In the genomic region with DNA sequence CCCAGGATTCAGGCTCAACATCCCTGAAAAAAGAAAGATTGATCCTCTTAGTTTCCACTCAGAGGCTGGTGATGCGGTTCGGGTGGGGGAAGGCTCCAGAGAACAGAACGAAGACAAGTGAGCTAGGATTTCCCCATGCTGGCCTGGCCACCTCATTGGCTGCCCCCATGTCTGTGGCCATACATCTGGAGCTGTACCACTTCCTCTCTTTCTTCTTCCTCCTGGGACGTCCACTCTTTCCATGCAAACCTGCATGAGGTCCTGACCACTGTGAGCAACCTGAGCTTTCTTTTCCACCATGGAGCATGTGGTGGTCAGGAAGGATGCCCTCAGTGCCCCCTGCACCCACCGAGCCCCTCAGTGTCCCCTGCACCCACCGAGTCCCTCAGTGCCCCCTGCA, we compare ENCODE assay signal across 24 mouse cellular contexts.
"Had no signal": no experiment of that assay in that cellular context is flagged by ENCODE, and none has a peak within 500 bp of the region (broad histone marks: within the 10 kb centered on the region; RNA-seq: fewer than 3 reads in every experiment).

No protein-coding gene starts in this region.

- H3K9me3 ChIP-seq: heart, embryonic 10.5 days; heart, embryonic 12.5 days; hindbrain, embryonic 13.5 days; hindbrain, embryonic 15.5 days; intestine, embryonic 15.5 days; kidney, embryonic 15.5 days; limb, embryonic 13.5 days; limb, embryonic 15.5 days; liver, embryonic 12.5 days had no signal

- H3K27ac ChIP-seq: heart, embryonic 10.5 days; hindbrain, embryonic 13.5 days; hindbrain, embryonic 15.5 days; intestine, embryonic 15.5 days; kidney, embryonic 15.5 days; kidney, postnatal 0 days; limb, embryonic 13.5 days; limb, embryonic 15.5 days; liver, embryonic 12.5 days had no signal

- DNase-seq: gastrocnemius, postnatal 14 days; gastrocnemius, postnatal 36 days; heart, adult 18-20 months; heart, postnatal 10 days; heart, postnatal 4 days; kidney, adult 11 months; kidney, adult 2 months; kidney, adult 9 months; kidney, postnatal 14 days; kidney, postnatal 36 days; layer of hippocampus, adult 9-11 months; layer of hippocampus, postnatal 36 days; left cerebral cortex, postnatal 4 days had no signal

- H3K27me3 ChIP-seq: heart, embryonic 12.5 days; hindbrain, embryonic 13.5 days; hindbrain, embryonic 15.5 days; intestine, embryonic 15.5 days; limb, embryonic 15.5 days had no signal

- H3K4me2 ChIP-seq: heart, embryonic 12.5 days; hindbrain, embryonic 13.5 days; hindbrain, embryonic 15.5 days; intestine, embryonic 15.5 days; kidney, embryonic 15.5 days; limb, embryonic 13.5 days; limb, embryonic 15.5 days; liver, embryonic 12.5 days had no signal

- H3K4me1 ChIP-seq: hindbrain, embryonic 15.5 days; intestine, embryonic 15.5 days; limb, embryonic 15.5 days had no signal

- ATAC-seq: inflammation-experienced regulatory T-cells, adult 6 months; intestine, embryonic 15.5 days; liver, embryonic 12.5 days had no signal

- H3K36me3 ChIP-seq: heart, embryonic 10.5 days; heart, embryonic 12.5 days; hindbrain, embryonic 13.5 days; hindbrain, embryonic 15.5 days; intestine, embryonic 15.5 days; kidney, embryonic 15.5 days; limb, embryonic 13.5 days; limb, embryonic 15.5 days; liver, embryonic 12.5 days had no signal

- H3K9ac ChIP-seq: heart, embryonic 12.5 days; hindbrain, embryonic 13.5 days; hindbrain, embryonic 15.5 days; intestine, embryonic 15.5 days; kidney, embryonic 15.5 days; limb, embryonic 13.5 days; limb, embryonic 15.5 days; liver, embryonic 12.5 days had no signal

- H3K4me3 ChIP-seq: heart, embryonic 10.5 days; heart, embryonic 12.5 days; hindbrain, embryonic 13.5 days; hindbrain, embryonic 15.5 days; intestine, embryonic 15.5 days; kidney, embryonic 15.5 days; limb, embryonic 13.5 days; limb, embryonic 15.5 days; liver, embryonic 12.5 days had no signal
